Mouse (Mus musculus) cerebellum, postnatal 4 days (tissue): ENCODE results near the gene Lemd2.

Experiments
- DNase-seq, 2 experiments: peaks; one replicate each; pipeline ENCODE4 v3.0.0; 2022; ENCODE audit warnings: low spot score in 2 of 2, mixed read lengths in 1 of 2

Lemd2 gene

DNA sequence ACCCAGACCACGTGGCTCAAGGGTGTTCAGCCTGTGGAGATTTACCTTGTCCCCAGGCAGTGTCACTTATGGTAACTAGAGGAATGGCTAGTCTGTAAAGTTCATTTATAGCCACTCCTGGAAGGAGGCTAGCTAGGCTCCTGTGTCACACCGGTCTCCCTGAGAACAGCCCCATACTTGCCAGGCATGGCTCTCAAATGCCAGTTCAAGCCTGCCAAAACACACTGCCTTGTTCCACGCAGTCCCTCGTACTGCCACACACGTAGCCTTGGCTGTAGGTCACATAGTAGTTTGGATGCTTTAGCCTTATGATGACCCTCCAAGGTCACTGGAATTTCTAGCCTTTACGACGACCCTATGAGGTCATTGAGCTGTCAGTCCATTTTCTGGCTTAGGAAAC lies 45.1 kb downstream of the Lemd2 start:
- DNase-seq, result no peak

DNA sequence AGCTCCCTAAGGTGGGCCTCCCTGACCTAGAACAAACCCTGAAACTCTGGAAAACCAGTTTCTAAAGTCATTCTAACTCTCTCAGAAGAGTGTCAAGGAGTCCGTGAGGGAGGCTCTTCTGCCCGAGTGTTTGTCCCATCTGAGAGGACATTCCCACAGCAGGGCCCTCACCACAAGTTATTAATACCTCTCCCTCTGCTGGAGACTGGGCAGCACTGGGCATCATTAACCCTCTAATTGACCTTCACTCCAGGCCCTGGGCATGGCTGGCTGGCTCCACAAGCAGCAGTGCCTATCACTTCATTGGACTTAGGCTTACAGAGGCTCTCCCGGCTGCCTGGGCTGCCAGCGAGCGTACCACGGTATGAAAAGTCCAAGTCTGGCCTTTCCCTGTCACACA lies 45.8 kb downstream of the Lemd2 start:
- no peak for DNase-seq

DNA sequence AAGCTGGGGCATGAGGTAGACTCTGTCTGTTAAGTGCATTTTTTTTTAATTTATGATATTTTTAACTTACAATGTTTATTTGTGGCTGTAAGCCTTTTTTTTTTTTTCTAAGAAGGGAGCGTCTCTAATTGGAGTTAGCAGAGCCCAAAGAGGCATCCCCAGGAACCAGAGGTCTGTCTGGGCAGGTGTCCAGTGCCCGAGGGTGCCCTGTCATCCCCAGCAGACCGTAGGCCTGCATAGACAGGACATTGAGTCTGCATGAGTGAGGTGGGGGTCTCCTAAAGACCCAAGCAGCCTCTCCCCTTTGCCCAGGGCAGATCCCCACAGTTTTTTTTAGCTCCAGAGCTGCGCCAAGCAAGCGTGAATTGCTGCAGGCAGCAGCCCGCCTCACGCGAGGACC lies 48.5 kb downstream of the Lemd2 start:
- DNase-seq, result no peak

DNA sequence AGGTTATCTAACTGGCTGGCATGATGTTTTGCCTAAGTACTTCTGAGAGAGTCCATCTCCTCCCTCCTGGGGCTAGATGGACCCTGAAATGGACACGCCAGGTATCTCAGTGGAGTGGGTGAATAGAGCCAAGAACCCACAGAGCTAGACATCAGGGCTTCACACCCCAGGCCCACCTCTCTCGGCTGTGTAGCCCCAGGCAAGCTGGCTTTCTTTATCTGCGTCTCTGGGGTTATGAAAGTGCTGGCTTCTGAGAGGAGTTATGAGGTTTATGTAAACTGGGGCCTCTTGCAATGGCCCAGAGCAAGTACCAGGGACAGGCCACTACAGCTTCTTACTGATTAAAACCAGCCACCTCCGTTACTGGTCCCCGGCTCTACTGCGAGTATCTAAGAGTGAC lies 49.4 kb downstream of the Lemd2 start:
- no peak for DNase-seq

DNA sequence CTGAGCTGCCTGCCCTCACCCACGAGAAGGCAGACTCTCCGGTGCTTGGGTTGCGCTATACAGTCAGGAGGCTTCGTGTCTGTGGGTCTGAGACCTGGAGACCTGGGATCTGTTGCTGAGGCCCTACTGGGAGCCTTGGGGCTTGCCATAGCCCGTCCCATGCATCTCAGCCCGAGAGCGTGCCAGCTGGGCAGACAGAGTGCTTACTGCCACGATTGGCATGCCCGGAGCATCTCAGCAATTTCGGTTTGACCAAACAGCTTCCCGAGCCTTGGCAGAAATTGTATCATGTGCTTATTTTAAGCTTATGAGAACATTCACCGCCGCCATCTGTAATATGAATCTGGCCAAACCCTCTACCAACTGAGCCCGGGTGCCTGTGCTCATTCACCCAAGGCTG lies 50.0 kb downstream of the Lemd2 start:
- peak in 1 of 2 experiments; percentile 28 for DNase-seq

DNA sequence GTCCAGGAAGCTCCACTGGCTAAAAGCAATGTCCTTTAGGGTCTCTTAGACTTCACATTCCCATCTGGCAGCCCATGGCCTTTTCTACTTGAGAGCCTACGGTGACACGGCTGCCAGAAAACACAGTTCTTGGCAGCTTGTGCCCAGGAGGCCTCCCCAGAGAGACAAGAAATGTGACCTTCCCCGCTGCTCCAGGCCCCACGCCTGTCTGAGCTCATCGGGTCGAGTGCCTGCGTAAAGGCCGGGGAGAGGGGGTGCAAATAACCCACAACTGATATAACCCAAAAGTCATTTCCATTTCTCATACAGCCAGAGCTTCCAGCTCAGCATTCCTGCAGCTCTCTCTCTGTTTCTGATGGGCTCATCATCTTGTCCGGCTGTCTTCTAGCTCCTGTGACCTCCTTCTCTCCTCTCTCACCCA lies 50.5 kb downstream of the Lemd2 start:
- DNase-seq, result no peak

DNA sequence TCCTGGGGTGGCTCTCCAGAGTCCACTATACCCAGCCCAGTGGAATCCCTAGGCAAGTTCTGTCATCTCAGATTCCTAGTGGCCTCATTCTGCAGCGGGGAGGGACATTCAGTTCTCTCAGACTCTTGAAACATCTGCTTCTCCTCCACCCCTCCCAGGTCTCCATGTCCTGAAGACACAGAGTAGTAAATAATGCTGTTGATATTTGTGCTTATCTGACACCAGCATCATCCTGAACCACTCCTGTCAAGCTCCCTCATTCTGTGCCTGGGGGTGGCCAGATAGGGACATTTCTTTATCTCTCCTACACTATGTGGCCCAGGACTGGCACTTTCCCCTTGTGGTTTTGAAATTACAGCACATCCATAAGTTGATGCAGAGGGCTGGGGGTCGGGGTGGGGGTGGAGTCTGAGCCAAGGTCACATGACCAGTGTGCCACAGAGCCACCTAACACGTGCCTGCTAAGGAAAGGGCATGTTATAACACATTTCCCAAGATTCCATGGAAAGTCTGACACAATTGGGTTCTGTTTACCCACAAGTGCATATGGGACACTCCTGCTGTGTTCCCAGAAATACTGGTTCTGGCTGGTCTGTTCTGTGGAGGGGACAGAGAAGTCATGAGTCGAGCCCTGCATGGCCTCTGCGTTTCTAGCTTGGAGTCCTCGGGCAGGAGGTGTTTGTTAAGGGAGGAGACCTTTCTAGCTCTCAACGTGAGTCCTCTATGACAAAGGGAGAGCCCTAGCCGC lies 51.1 kb downstream of the Lemd2 start:
- DNase-seq, result no peak

DNA sequence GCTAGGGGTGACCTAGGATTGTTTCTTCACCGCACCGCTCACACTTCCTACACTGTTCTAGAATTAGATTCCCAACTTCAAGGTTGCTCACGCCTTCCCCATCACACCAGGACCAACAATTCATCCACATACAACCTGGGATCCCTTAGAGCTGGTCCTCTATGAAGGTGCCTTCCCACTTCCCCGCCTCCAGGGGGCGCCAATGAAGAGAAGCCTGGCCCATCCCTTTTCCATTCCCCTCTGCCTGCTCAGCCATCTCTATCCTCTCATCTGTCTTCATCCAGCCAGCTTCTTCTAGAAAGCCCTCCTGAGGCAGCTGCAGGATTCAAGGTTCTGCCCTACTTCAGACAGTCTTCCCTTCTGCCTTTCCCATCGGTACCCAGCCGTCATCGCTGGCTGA lies 52.9 kb downstream of the Lemd2 start:
- DNase-seq, result no peak

DNA sequence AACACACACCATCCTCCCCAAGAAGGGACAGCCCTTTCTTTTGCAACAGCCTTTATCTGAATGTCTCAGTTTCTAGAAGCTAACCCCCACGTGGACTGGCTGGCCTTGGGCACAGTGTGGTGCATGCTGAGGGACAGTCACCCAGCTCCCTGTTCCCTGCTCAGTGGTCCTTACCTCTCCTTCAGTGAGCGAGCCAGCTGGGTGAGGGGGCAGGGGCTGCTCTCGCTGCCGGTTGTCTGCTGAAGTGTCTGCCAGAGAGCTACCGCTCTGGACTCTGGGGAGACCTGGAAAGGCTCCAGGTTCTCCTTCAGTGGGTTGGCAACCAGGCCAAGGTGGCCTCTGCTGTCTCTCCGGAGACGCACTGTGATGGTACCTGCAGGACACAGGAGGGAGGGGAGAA lies 53.4 kb downstream of the Lemd2 start:
- no peak for DNase-seq

DNA sequence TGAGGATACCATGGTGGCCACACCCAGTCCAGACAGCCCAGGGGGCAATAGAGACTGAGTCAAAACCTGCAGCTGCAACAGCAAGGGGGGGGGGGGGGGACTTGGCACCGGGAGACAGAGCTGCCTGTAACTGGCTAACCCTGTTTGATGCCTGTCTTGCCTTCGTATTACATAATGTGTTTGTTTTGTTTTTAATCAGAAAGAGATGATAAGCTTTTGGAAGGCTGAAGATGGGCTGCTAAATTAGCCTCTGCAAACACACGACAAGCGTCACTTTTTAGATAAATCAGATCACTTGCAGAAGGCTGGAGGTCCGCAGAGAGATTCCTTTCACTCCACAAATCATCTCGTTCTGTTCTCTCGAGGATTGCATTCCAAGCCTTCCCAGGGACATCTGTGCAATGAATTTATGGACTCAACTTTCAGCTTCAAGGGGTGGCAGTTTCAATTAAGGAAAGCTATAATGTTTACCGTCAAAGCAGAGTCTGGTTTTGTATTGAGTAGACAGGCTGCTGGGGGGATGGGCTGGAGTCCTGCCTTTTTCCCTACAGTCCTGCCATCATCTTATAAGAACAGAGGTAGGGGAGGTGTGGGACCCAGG lies 57.8 kb downstream of the Lemd2 start:
- no peak for DNase-seq

DNA sequence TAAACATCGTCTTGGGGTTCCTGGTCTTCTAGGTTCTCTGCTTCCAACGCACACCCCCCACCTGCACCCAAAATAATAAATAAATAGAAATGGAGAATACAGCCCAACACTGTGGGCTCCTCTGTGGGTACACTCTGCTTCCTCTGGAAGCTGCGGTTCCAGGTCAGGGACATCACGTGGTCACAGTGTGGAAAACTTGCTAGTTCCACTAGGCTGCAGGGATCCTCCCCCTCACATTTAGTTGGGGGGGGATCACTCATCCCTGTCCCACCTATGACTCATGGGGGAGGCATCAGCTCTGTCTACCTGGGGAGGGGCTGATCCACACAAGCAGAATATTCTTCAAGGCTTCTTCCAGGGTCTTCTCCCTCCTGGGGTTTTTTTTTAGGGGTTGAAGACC lies 60.1 kb downstream of the Lemd2 start:
- DNase-seq, result no peak

DNA sequence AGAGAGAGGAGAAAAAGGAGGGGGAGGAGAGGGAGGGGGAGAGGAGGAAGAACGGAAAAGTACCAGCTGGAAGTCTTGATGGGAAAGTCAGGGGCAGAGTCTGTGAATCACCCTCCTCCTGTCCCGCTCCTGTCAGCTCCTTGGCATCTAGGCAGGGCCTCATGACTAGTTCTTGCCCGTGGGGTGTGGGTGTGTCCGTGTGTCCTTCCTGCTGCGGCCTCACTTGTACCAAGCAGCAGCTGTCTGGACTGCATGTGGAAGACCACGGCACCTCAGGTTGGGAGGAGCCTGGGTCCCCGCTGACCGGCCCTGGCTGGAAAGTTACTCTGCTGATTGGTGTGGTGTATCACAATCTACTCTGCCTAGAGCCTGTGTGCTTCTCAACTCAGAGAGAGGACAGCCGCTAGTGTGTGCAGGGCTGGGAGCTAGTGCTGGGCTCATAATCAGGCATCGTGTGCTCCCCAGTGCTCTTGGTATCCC lies 62.3 kb downstream of the Lemd2 start:
- no peak for DNase-seq

DNA sequence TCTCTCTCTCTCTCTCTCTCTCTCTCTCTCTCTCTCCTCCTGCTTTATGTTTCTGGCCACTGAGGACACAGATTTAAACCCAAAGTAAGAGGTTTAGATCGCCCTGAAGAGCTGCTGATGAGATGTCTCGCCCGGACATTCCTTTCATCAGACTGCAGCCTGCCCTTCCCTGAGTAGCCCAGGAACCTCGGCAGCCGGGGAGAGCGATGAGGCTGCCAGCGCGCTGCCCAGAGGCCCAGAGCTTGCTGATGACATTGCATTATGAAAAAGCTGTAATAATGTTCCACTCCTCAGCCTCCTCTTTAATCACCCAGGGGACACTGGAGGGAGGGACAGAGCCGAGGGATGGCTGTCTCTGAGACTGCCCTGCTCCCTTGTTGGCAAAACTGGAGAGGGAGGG lies 64.0 kb downstream of the Lemd2 start:
- no peak for DNase-seq
